Comparison of ENCODE assay signal across 7 mouse cellular contexts in the genomic region with DNA sequence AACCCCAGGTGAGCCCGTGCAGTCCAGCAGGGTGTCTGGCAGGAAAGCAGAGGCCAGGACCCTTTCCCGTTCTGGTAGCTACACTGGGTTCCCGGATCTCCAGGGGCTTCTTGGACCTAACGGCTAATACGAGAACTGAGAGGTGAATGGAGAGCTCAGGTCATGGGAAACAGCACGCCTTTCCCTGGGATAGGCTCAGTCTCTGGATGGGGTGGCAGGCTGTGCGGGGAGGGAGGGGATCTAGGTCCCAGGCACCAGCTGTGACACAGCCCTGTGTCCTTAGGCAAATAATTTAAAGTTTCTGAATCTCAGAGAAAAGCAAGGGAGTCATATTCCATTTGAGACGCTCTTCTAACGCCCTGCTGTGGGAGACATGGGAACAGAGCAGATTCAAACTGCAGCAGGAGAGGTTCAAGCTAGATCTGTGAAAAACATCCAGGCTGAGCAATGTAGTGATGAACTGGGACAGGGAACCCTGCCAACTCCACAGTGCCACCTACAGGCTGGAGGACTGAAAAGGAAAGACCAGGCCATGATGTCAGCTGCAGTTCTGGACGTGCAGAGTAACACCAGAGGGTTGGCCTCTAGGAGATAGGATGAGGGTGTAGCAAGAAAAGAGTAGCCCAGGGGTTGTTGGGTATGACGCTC.
DNase-seq lines count a peak whose midpoint lies in the region; ATAC-seq and TF ChIP-seq lines count a peak whose summit lies in the region.

No protein-coding gene starts in this region.

- TF ChIP-seq POLR2A in CH12.LX (IDR thresholded peaks at IDR 0.05; ENCODE audit: low read depth, low read length) = peak; percentile 37; the same call in 1 of the 2 replicates

- no peak for ATAC-seq in heart, embryonic 14.5 days (ENCODE audit: insufficient number of reproducible peaks, insufficient read depth, low FRiP score, low read depth)

- peak; percentile 81 to 85 for TF ChIP-seq CTCF in CH12.LX (conservative IDR thresholded peaks at IDR 0.05 in 1 of 2, IDR thresholded peaks at IDR 0.05 in 1 of 2; ENCODE audit: low read depth in 2 of 2, low read length in 2 of 2)

- no peak for TF ChIP-seq RAD21 in CH12.LX (IDR thresholded peaks at IDR 0.05; ENCODE audit: low read depth, low read length)

- H3K27ac ChIP-seq in CH12.LX (ENCODE audit: insufficient read depth, low read depth) = no peak overlapping the region
- H3K27ac ChIP-seq in heart, embryonic 14.5 days (replicated peaks in 1 of 2; ENCODE audit: control insufficient read depth in 1 of 2, insufficient read depth in 1 of 2, low read depth in 2 of 2, low read length in 2 of 2) = no peak overlapping the region

- peaks cover 0 to 8% of the 10 kb centered on the region in 2 experiments; a peak in 2 of 4 replicates for H3K4me1 ChIP-seq in CH12.LX (ENCODE audit: control insufficient read depth in 1 of 2, insufficient read depth in 2 of 2)
- peaks cover 8 to 11% of the 10 kb centered on the region in 2 experiments for H3K4me1 ChIP-seq in heart, embryonic 14.5 days (ENCODE audit: control insufficient read depth in 2 of 2, insufficient read depth in 2 of 2, low read length in 2 of 2)
- peaks cover 14% of the 10 kb centered on the region for H3K4me1 ChIP-seq in megakaryocyte, embryonic 14.5 days

- in situ Hi-C loops in CH12.LX (cut with MboI; ENCODE audit: low pct_ligation_motif_present, low pct_unique_long_range_greater_than_20kb, low sequenced_read_pairs) = loop anchor here (5.0 to 10.0 kb wide), 2 partner anchors 57 to 270 kb away; no protein-coding TSS in a partner anchor

- peak overlapping the region; percentile 31; the same call in 1 of the 2 replicates for H3K9ac ChIP-seq in CH12.LX (ENCODE audit: insufficient read depth, low read depth)
- H3K9ac ChIP-seq in heart, embryonic 14.5 days (ENCODE audit: low read length) = peak overlapping the region; percentile 50; the same call in 1 of the 2 replicates

- peak; percentile 86 for DNase-seq in CH12.LX (ENCODE audit: extremely low read depth)
- DNase-seq in ZHBTc4 (ENCODE audit: low read depth, low spot score) = peak; percentile 95
- peak; percentile 77 for DNase-seq in embryo, embryonic 10.5 days (ENCODE audit: low spot score)
- DNase-seq in kidney, postnatal 10 days = peak; percentile 65
- peak; percentile 21 to 52 for DNase-seq in spleen, postnatal 14 days (ENCODE audit: low spot score in 2 of 2)

- no peak for TF ChIP-seq EP300 in CH12.LX (IDR thresholded peaks at IDR 0.05; ENCODE audit: low read length)

- H3K4me2 ChIP-seq in CH12.LX (ENCODE audit: insufficient read depth, low read depth, poor library complexity, severe bottlenecking) = peak overlapping the region; percentile 52
- peak overlapping the region; percentile 54 for H3K4me2 ChIP-seq in heart, embryonic 14.5 days (ENCODE audit: low read length)

- 40% methylated on average over 11 of the region's 11 CpGs for WGBS in heart, embryonic 14.5 days

- peak overlapping the region; percentile 6 to 13 (median 13) for H3K4me3 ChIP-seq in CH12.LX (replicated peaks in 1 of 3; ENCODE audit: low read depth in 2 of 3, low read length in 2 of 3, poor library complexity in 1 of 3)
- H3K4me3 ChIP-seq in heart, embryonic 14.5 days (ENCODE audit: control insufficient read depth in 1 of 2, insufficient read depth in 1 of 2, low read depth in 1 of 2, low read length in 2 of 2) = peak overlapping the region; percentile 0 to 7; a peak in 3 of 4 replicates
- peak overlapping the region; percentile 51 for H3K4me3 ChIP-seq in megakaryocyte, embryonic 14.5 days (replicated peaks)

- H3K36me3 ChIP-seq in CH12.LX (replicated peaks in 1 of 2; ENCODE audit: control insufficient read depth in 1 of 2, insufficient read depth in 1 of 2, low read length in 1 of 2) = no peaks in the 10 kb centered on the region
- H3K36me3 ChIP-seq in heart, embryonic 14.5 days (ENCODE audit: control insufficient read depth, insufficient read depth, low read length) = no peaks in the 10 kb centered on the region
- no peaks in the 10 kb centered on the region for H3K36me3 ChIP-seq in megakaryocyte, embryonic 14.5 days (replicated peaks; ENCODE audit: low read length)

- dilution Hi-C loops in CH12.LX (cut with MboI; ENCODE audit: extremely low pct_ligation_motif_present, extremely low pct_unique_long_range_greater_than_20kb, low sequenced_read_pairs) = no loop called here

- peaks cover 21% of the 10 kb centered on the region for H3K27me3 ChIP-seq in CH12.LX (replicated peaks)
- H3K27me3 ChIP-seq in heart, embryonic 14.5 days (ENCODE audit: control insufficient read depth, insufficient read depth, low read length) = no peaks in the 10 kb centered on the region
- H3K27me3 ChIP-seq in megakaryocyte, embryonic 14.5 days (replicated peaks) = peaks cover 17% of the 10 kb centered on the region

- peaks cover 3% of the 10 kb centered on the region for H3K9me3 ChIP-seq in CH12.LX (replicated peaks; ENCODE audit: low read length)
- H3K9me3 ChIP-seq in heart, embryonic 14.5 days (ENCODE audit: control insufficient read depth, low read length) = no peaks in the 10 kb centered on the region
- H3K9me3 ChIP-seq in megakaryocyte, embryonic 14.5 days = peaks cover 13% of the 10 kb centered on the region

- no peaks in the 10 kb centered on the region for H3K79me2 ChIP-seq in CH12.LX (replicated peaks; ENCODE audit: control insufficient read depth, extremely low read depth, insufficient read depth, poor library complexity, severe bottlenecking)

TF ChIP-seq in CH12.LX, 34 proteins besides CTCF, POLR2A, EP300 and RAD21:
- TF ChIP-seq ZNF384 (IDR thresholded peaks at IDR 0.05; ENCODE audit: low read depth, low read length) (no peak), IRF4 (IDR thresholded peaks at IDR 0.05; ENCODE audit: low read depth, low read length) (no peak), MEF2A (IDR thresholded peaks at IDR 0.05; ENCODE audit: borderline replicate concordance, low read depth, low read length) (no peak), TBP (conservative IDR thresholded peaks at IDR 0.05; ENCODE audit: low read depth, low read length) (0 out of 2 replicates have a peak, but pooled peaks have one; percentile 49), GABPA (IDR thresholded peaks at IDR 0.05; ENCODE audit: insufficient replicate concordance, low read depth, low read length) (peak; percentile 30; the same call in 1 of the 2 replicates), ZKSCAN1 (IDR thresholded peaks at IDR 0.05; ENCODE audit: borderline replicate concordance, low read depth, low read length) (no peak), JUND (conservative IDR thresholded peaks at IDR 0.05; ENCODE audit: low read depth, low read length) (no peak), ZC3H11A (IDR thresholded peaks at IDR 0.05; ENCODE audit: low read depth, low read length) (no peak), MAFK (IDR thresholded peaks at IDR 0.05; ENCODE audit: insufficient replicate concordance, low read length) (no peak), KAT2A (IDR thresholded peaks at IDR 0.05; ENCODE audit: insufficient replicate concordance, low read length) (no peak), E2F4 (IDR thresholded peaks at IDR 0.05; ENCODE audit: insufficient replicate concordance, low read depth, low read length) (no peak), MAZ (IDR thresholded peaks at IDR 0.05; ENCODE audit: low read depth, low read length) (no peak), CHD1 (IDR thresholded peaks at IDR 0.05; ENCODE audit: low read depth, low read length) (no peak), MYC (IDR thresholded peaks at IDR 0.05; ENCODE audit: low read depth, low read length) (0 out of 2 replicates have a peak, but pooled peaks have one; percentile 43), CHD2 (IDR thresholded peaks at IDR 0.05; ENCODE audit: low read length) (no peak), USF1 (IDR thresholded peaks at IDR 0.05; ENCODE audit: low read depth, low read length) (no peak), ZMIZ1 (IDR thresholded peaks at IDR 0.05; ENCODE audit: low read depth, low read length) (no peak), JUN (IDR thresholded peaks at IDR 0.05; ENCODE audit: insufficient read depth, low read depth, low read length) (no peak), UBTF (IDR thresholded peaks at IDR 0.05; ENCODE audit: low read depth, low read length) (no peak), HCFC1 (IDR thresholded peaks at IDR 0.05; ENCODE audit: low read depth, low read length) (peak; percentile 52), NELFE (IDR thresholded peaks at IDR 0.05; ENCODE audit: low read depth, low read length) (peak; percentile 51; the same call in 1 of the 2 replicates), MXI1 (IDR thresholded peaks at IDR 0.05; ENCODE audit: low read depth, low read length) (no peak), ETS1 (conservative IDR thresholded peaks at IDR 0.05; ENCODE audit: low read depth, low read length) (no peak), ELF1 (IDR thresholded peaks at IDR 0.05; ENCODE audit: low read depth, low read length) (no peak), TCF12 (IDR thresholded peaks at IDR 0.05; ENCODE audit: low read depth, low read length) (peak; percentile 49; the same call in 1 of the 2 replicates), USF2 (conservative IDR thresholded peaks at IDR 0.05; ENCODE audit: low read depth, low read length) (no peak), PAX5 (IDR thresholded peaks at IDR 0.05; ENCODE audit: low read length) (no peak), SMC3 (IDR thresholded peaks at IDR 0.05; ENCODE audit: low read depth, low read length) (no peak; the same call in 1 of the 2 replicates), MAX (IDR thresholded peaks at IDR 0.05; ENCODE audit: low read length) (no peak), SIN3A (IDR thresholded peaks at IDR 0.05; ENCODE audit: low read length) (no peak; the same call in 1 of the 2 replicates)

Comparison
In these comparisons a context has a peak if more than half of its experiments do, and no peak if none do; other contexts are left out.
1. DNase-seq: peak in every context shown above with its lines; median percentile 95 in ZHBTc4; 86 in CH12.LX; 77 in embryo, embryonic 10.5 days; 65 in kidney, postnatal 10 days; 36 in spleen, postnatal 14 days.